Mouse (Mus musculus) fat pad, adult 2 months (tissue): ENCODE data around the gene Gpr153.

Source experiments
- DNase-seq: peaks from one replicate; pipeline ENCODE4 v3.0.0-alpha.2; 2011; ENCODE audit warnings: low read depth, low spot score; ENCODE audit errors: extremely low read depth

Gpr153 gene

DNA sequence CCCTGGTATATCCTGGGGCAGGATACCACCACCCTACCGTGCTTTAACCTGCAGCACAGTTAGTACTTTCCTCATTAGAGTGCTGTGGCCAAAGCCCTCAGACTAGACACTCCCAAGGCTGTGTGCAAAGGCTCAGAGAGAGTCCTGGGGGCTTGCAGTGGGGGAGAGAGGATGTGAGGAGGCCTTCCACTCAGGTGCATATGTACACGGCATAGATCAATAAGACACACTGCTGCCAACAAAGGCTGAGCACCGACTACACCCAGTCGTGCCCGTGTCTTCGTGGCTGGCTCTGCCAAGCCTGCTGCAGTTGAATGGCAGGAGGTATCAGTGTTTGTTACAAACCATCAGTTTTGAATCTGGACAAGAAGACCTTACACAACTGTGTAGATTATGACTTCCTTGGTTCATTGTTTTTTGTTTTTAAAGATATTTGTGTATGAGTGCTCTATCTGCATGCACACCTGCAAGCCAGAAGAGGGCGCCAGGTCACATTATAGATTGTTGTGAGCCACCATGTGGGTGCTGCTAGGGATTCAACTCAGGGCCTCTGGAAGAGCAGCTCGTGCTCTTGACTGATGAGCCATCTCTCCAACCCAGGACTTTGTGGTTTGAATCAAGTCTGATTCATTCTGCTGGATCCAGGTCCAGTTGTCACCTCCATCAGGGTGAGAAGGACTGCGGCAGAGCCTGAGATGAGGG, 9.0 kb upstream of the Gpr153 start:
- no peak for DNase-seq

DNA sequence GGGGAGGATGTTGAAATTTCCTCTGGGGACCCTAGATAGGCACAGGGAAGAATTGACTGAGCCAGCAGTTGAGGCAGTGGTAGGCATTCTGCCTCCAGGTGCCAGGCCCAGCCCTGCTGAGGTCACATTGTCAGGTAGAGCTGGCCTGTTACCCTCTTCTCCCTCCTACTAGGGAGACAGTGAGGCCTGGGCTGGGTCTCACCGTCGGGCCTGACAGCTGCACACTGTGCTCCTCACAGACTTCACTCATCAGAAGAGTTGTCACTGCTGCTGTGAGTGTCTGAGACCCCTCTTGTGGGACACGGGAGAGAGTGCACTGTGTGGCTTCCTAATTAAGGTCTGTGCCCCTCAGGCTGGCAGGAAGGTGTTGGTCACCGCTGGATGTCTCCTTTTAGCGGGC, 8.2 kb upstream of the Gpr153 start:
- no peak for DNase-seq

DNA sequence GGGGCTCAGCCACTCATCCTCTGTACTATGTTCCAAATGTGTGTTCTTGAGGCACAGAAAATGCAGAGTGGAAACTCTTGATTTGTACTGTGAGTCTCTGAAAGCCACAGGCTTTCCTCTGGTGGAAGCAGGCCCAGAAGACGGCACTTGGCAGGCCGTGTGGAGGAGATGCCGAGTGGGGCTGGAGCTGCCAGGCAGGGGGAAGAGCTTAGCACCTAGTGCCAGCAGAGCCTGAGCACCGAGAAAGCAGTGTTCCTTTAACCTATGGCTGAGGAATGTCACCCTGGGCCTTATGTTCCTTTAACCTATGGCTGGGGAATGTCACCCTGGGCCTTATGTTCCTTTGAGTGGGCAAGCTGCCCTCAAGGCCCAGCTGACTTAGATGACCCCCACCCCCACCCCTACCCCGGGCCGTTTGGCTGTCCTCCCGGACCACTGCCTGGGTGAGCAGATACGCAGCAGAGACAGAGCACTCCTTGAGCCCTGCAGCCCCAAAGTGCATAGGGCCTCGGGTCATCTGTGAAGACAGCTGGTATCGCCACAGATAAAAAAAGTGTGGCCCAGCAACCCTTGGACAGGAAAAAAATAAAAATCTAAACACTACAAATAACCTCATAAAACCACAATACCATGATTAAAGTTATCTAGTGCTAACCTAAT, 7.7 kb upstream of the Gpr153 start:
- no peak for DNase-seq

DNA sequence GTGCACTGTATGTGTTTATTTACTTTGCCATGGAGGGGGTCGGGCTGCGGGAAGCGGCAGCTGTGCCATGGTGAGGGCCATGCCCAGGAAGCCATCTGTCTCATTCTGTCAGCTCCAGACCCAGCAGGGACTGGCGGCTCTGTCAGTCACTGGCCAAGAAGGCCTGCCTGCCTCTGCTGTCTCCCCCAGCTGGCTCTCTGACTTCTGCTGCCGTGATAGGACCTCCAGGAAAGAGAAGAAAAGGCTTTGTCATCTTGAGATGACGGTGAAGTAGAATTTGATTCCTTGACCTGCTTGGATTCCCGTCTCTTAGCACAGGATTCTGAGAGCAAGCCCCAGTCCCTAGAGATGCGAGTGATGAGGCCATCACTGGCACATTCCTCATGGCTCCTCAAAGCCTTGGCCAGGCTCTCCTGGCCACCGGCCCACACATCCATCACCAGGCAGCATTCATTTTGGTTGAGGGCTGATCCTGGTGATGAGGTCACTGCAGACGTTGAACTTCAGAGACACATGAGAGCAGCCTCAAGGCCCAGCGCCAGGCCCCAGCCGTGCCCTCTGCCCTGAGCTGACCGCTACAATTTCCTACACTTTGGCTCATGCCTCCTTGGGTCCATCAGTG, 6.2 kb upstream of the Gpr153 start:
- no peak for DNase-seq

DNA sequence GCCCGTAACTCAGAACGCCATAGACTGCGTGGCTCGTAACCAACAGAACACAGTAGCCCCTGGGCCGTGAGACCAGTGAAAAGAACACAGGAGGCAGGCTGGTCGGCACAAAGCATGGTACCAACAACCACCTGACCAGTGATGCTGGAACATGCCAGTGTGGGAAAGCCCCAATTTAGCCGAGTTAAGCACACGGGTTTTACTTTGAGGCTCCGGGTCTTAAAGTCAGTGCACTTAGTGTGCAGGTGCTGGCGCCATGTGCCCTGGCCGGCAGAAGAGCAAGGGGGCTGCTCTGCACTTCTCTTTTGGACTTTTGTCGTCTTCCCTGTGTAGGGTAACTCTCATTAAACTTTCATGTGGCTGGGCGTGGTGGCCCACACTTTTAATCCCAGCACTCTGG, 4.1 kb upstream of the Gpr153 start:
- no peak for DNase-seq

DNA sequence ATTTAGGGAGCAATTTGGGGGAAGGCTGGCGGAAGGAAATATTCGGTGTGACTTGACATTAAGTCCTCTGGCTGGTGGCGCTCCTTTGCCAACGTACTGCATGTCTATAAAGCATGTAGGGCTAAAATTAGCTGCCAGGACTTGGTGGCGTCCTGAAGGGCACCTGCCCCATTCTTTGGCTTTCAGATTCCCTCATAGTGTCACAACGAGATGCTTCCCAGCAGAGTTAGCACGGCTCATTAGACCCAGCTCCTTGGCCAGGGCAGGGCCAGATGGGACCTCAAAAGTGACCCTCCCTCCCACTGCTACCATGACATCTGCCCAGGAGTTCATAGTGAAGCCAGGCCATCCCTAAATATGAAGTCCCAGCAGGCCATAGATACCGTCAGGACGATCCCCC, 3.4 kb upstream of the Gpr153 start:
- no peak for DNase-seq

DNA sequence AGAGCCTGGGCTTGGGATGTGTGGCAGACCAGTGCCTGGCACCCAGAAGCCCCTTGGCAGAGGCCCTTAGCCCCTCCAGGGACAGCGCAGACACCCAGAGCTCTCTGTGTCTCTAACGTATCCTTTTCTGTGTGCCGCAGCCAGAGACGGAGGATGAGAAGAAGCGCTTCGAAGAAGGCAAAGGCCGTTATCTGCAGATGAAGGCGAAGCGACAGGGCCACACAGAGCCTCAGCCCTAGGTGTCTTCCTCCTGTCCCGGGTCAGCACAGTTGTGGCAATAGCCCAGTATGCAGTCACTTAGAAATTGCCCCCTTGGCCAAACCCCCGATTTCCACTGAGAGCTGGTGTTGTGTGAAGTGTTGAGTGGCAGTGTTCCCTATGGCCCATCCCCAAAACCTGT, 2.7 kb upstream of the Gpr153 start:
- DNase-seq, result no peak

DNA sequence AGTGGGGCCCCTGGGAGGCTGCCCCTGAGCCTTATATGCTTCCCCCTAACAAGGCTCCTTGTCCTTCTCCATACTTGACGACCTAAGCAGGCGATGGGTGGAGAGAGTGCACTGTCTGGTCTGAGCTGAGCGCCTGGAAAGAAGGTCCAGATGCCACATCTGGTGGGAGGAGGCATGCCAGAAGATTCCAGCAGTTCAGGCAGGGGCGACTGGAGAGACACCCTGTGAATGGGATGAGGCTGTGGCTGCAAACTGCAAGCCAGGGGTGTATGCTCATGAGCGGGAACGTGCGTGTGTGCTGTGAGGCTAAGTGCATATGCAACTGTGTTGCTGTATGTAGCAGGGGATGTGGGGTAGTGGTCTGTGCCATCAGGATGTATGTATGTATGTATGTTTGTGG, 2.0 kb upstream of the Gpr153 start:
- no peak for DNase-seq

DNA sequence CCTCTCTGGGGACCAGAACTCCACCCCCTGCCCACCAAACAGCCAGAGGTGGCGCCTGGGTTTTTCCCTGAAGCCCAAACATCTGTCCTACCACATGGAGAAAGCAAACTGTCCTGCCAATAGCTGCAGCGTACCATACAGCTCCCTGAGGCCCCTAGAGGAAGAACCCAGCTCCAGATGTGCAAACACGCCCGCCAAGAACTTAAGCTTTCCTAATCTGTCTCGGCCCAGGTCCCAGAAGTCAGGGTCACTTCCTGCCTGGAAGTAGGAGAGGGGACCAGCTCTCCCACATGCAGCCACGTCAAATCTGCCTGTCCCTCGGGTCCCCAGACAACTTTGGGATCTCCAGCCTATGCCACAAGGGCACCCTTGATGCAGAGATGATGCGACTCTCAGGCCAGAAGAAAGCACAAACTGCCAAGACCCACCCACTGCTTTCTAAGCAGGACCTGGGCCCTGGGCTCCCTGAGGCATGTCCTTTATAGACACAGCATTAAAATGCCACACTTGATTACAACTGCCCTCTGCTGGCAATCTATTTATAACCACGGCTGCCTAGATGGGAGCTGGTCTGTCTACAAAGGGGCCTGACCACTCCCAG, 1.5 kb upstream of the Gpr153 start:
- no peak for DNase-seq

DNA sequence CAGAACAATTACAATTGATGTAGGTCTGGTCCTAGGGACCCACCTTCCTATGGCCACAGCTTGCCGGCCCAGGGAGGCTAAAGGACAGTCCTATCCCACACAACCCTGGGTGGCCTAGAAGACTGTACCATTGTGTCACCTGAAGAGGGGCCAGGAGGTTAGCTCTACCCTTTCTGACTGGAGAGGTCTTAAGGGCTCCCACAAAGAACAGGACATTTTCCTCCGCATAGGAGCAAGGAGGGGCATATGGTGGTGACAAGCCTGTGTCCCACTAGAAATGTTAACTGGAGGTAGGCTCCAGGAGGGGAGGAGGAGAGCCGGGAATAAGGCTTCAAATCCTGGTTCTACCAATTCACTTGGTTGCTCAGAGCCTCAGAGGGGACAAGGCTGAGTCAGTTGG, 841 bp upstream of the Gpr153 start:
- no peak for DNase-seq

DNA sequence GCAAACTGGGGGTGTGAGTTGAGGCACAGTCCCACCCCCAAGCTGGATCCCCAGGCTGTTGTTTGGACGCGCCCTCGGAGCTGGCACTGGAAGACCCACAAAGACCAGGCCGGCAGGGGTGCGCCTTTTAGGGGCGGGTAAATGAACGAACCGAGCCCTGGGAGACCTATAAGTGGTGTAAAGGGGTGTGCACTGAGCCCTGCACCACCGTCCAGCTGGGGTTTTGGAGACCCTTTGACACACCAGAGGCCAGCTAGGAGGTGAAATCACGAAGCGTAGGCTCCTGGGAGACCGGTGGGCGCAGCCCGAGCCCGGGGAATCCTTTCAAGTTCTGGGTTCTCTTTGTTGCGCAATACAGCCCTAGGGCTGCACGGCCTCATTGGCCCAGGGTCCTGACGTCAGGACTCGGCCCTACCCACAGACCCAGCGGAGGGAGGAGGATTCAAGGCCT, 674 bp downstream of the Gpr153 start:
- no peak for DNase-seq

DNA sequence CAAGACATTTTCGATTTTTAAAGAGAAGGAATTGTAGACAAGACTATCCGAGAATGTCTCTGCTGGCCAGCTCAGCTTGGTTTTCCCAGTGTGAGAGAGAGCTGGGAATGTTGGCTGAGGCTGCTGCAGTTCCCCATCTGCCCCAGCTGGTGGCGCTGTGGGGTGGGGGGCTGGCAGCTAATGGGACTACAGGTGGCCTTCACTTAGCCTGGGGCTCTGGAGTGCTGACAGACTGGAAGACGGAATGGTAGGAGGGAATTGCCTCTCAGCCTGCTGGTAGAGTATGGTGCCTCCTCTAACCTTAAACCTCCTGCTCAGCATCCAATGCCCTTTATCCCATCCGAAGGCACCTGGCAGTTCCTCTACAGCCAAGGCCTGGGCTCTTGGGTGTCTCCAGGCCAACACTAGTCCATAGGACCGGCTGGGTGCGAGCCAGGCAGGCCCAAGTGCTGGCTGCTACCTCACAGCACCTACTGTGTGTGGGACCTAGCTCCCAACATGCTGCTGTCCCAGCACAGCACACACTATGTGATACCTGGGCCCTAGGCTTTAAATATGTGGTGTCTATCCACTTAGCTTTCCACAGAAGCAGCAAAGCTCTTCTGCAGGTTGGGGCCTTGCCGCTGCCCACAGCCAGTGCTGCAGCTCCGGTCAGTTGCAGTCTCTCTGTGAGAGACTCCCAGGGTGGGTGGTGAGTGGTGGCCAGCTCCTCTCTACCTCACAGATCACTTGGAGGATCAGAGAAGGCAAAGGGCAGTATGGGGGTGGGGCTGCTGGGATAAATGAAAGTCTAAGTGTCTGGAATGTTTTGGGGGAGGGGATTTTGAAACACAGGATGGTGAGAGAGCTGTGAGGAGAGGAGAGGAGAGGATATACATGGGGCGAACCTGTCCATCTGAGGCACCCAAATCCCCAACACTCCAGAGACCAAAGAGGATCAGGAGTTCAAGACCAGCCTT, 2.6 kb downstream of the Gpr153 start:
- DNase-seq, result no peak

DNA sequence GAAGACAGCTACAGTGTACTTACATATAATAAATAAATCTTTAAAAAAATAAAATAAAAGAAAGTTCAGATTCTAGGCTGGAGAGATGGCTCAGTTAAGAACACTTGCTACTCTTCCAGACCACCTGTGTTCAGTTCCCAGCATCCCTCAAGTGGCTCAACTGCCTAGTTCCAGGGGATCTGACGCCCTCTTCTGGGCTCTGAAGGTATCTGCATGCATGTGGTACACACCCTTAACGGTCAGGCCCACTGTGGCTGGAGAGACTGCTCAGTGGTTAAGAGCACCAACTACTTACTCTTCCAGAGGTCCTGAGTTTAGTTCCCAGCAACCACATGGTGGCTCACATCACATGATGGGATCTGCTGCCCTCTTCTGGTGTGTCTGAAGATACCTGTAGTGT, 3.9 kb downstream of the Gpr153 start:
- DNase-seq, result no peak

DNA sequence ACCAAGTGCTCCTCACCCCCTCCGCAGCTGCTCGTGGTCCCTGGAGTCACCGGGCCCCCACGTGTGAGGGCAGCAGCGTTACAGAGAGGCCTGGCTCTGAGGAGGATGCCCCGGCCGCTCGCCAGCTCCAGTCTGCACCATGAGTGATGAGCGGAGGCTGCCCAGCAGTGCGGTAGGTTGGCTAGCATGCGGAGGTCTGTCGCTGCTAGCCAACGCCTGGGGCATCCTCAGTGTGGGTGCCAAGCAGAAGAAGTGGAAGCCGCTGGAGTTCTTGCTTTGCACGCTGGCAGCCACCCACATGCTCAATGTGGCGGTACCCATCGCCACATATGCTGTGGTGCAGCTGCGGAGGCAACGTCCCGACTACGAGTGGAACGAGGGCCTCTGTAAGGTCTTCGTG, 5.0 kb downstream of the Gpr153 start:
- no peak for DNase-seq

DNA sequence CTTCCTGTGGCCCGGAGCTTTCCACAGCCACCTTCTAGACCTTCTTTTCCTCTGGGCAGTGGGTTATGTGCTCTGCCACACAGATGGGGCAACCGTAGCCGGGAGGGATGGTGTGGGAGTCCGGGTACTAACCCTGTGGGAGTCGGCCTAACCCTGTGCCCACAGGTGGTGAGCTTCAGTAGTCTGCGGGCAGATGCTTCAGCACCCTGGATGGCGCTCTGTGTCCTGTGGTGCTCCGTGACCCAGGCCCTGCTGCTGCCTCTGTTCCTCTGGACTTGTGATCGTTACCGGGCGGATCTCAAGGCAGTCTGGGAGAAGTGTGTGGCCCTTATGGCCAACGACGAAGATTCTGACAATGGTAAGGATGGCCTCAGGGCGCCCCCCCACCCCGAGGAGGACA, 7.6 kb downstream of the Gpr153 start:
- DNase-seq, result no peak

DNA sequence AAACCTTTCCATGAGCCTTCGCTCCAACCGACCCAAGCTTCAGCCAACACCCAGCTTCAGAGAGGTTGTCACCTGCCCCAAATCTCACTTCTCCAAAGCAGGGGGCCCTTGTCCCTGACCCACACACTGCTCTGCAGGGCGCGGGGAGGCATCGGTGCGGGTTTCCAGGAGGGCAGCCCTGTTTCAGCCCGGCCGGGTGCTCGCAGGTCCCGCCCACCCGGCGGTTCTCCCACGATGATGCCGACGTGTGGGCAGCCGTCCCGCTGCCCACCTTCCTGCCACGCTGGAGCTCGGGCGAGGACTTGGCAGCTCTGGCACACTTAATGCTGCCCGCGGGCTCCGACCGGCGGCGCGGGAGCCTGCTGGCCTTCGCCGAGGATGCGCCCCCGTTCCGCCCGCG, 8.7 kb downstream of the Gpr153 start:
- DNase-seq, result no peak

DNA sequence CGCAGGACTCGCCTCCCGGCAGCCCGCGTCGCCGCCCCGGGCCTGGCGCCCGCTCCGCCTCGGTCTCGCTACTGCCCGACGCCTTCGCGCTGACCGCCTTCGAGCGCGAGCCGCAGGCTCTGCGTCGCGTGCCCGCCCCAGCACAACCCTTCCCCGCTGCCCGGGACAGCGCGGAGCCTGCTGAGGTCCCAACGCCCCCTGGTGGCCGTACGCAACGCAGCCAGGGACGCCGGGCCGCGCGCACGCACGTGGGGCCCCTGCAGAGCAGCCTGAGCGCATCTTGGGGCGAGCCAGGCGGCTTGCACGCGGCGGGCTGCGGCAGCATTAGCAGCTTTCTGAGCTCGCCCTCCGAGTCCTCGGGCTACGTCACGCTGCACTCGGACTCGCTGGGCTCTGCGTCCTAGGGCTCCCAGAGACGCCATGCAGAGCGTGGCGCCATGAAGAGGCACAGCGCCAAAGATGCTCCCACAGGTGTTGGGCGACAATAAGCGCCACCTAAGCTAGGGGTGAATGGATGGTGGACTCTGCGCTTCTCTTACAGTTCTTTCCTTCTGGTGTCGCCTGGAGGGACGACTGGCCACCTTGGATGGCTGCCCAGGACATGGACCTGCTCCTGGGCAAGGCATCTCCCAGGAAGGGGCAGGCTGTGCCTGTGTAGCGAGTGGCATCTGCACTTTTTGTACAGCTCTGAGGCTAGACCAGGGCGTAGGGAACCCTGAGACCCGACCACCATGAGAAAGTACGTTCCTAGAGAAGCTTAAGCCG, 9.3 kb downstream of the Gpr153 start:
- no peak for DNase-seq

DNA sequence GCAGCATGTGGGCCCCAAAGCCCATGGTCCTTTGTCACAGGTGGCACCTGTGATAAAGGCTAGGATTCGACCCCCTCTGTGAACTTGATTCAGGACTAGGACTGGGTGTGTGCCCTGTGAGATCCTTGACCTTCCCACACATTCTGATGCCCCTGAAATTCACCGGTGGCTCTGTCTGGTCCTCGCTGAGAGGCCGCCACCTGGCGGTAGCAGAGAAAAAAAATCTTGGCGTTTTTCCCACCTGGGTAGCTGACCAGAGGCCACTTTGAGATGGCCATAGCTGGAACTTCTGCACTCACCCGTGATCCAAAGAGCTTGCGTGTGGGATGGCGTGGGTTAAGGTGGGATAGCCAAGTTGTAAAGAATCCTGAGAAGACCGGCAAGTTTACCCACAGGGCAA, 11.5 kb downstream of the Gpr153 start:
- DNase-seq, result no peak

DNA sequence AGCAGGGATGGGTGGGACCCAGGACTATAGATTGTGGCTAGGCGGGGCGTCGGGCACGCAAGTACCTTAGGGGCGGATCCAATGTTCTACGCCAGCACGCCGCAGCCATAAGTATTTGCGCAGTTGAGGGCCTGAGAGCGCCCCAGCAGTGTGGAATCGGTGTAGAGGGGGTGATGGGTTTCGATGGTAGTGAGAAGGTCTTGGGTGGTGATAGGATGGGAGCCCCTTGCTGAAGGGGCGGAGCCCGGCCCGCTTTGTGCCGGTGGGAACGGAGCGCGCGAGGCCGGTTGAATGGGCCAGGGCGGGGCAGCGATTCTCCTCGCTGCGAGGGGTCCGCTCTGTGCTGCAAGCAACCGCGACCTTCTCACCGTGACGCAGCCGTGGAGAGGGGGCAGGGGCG, 12.2 kb downstream of the Gpr153 start:
- DNase-seq, result no peak

DNA sequence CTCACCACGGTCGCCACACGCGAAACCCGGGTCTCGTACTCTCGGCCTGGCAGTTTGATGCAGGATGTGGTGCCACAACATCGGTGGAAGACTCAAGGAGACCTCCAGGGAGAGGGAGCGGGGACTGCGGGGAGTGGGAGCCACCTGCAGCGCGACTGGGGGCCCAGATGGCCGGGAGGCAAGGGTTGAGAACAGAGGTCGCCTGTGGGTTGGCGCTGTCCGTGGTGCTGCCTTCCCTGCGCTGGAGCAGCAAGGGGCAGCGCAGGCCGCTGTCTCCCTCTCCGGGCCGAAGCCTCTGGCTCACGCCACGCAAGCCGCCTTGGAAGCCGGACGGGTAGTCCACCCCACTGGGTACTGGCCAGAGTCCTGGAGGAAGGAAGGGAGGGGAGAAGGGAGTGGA, 12.9 kb downstream of the Gpr153 start:
- no peak for DNase-seq
